Mouse (Mus musculus) ovary, postnatal 10 days (tissue): ENCODE results near the gene Spopl.
"Not testable (repeated sequence)": the region's sequence is repeated elsewhere in the genome, so short reads cannot be mapped to it uniquely, and the experiment has no call there.

Experiments used
- DNase-seq: peaks from one replicate; pipeline ENCODE4 v3.0.0; 2022; ENCODE audit warnings: low spot score

Gene Spopl

GRCm38 (mm10) chr2:23571302-23572156, at the start of gene Spopl:
Gene Spopl, minus strand, starts transcription at chr2:23572106.
- peak; percentile 56 for DNase-seq

- no peak for DNase-seq
These were observed 48.2 kb upstream of the Spopl start for GRCm38 (mm10) chr2:23620128-23620527.

- no peak for DNase-seq
These were observed 46.1 kb upstream of the Spopl start for GRCm38 (mm10) chr2:23617989-23618388.

- no peak for DNase-seq
These were observed 33.5 kb upstream of the Spopl start for GRCm38 (mm10) chr2:23605391-23605790.

GRCm38 (mm10) chr2:23588769-23589168, 16.9 kb upstream of the Spopl start:
- no peak for DNase-seq

- not testable (repeated sequence) for DNase-seq
These were observed 239 bp upstream of the Spopl start for GRCm38 (mm10) chr2:23572157-23572532.

- no peak for DNase-seq
These were observed 1.3 kb downstream of the Spopl start for GRCm38 (mm10) chr2:23570563-23570962.

GRCm38 (mm10) chr2:23568775-23569174, 3.1 kb downstream of the Spopl start:
- DNase-seq: no peak

GRCm38 (mm10) chr2:23565081-23565801, 6.7 kb downstream of the Spopl start:
- DNase-seq: no peak

- no peak for DNase-seq
These were observed 9.0 kb downstream of the Spopl start for GRCm38 (mm10) chr2:23562898-23563297.

- DNase-seq: no peak
These were observed 12.7 kb downstream of the Spopl start for GRCm38 (mm10) chr2:23559186-23559585.

GRCm38 (mm10) chr2:23551235-23551634, 20.7 kb downstream of the Spopl start:
- no peak for DNase-seq

GRCm38 (mm10) chr2:23547220-23547619, 24.7 kb downstream of the Spopl start:
- DNase-seq: no peak

GRCm38 (mm10) chr2:23539967-23540366, 31.9 kb downstream of the Spopl start:
- DNase-seq: no peak

- not testable (repeated sequence) for DNase-seq
These were observed 44.2 kb downstream of the Spopl start for GRCm38 (mm10) chr2:23527717-23528116.

GRCm38 (mm10) chr2:23505141-23505540, 66.8 kb downstream of the Spopl start:
- no peak for DNase-seq

- DNase-seq: no peak
These were observed 90.2 kb downstream of the Spopl start for GRCm38 (mm10) chr2:23481715-23482114.

GRCm38 (mm10) chr2:23467471-23467870, 104.4 kb downstream of the Spopl start:
- DNase-seq: no peak

- no peak for DNase-seq
These were observed 114.5 kb downstream of the Spopl start for GRCm38 (mm10) chr2:23457452-23457851.
